Mouse (Mus musculus) small intestine, adult 2 months (tissue): ENCODE data around the gene Sertad2. TPM values are rescaled to one million over a fixed set of nuclear protein-coding genes. Genes with fewer than 3 reads are reported as not detected.

Experiments
- H3K27ac ChIP-seq: fragments of 200-500 bp; 2 replicates; pipeline ENCODE4 v1.5.1; 2012; ENCODE audit warnings: low read depth, low read length, control low read depth, inconsistent platforms; ENCODE audit not compliant: insufficient read depth
- H3K27me3 ChIP-seq: fragments of 200-500 bp; 2 replicates; pipeline ENCODE4 v1.6.1; 2012; ENCODE audit warnings: mild to moderate bottlenecking, moderate library complexity, low read length, inconsistent platforms; ENCODE audit not compliant: control insufficient read depth, insufficient read depth
- H3K36me3 ChIP-seq: fragments of 200-500 bp; 2 replicates; pipeline ENCODE4 v1.6.1; 2012; ENCODE audit warnings: mild to moderate bottlenecking, low read length, control low read depth, inconsistent platforms; ENCODE audit not compliant: control insufficient read depth, insufficient read depth
- H3K4me1 ChIP-seq: fragments of 200-500 bp; 2 replicates; pipeline ENCODE4 v1.6.1; 2012; ENCODE audit warnings: low read length, inconsistent platforms, mixed read lengths; ENCODE audit not compliant: control insufficient read depth, insufficient read depth, insufficient read length
- H3K4me3 ChIP-seq: fragments of 200-500 bp; 2 replicates; pipeline ENCODE4 v1.5.1; 2012; ENCODE audit warnings: low read depth, mild to moderate bottlenecking, control low read depth, inconsistent platforms, low read length, moderate library complexity
- CTCF ChIP-seq: fragments of 200-500 bp; IDR thresholded peaks from 2 replicates; pipeline ENCODE4 v1.5.1; 2012; ENCODE audit warnings: low read depth, mild to moderate bottlenecking, control low read depth, inconsistent platforms, low read length, moderate library complexity, mixed read lengths; ENCODE audit not compliant: insufficient replicate concordance, insufficient read length; ENCODE audit errors: extremely low read depth
- POLR2A ChIP-seq: fragments of 200-500 bp; IDR thresholded peaks from 2 replicates; pipeline ENCODE4 v1.6.1; 2012; ENCODE audit warnings: low read depth, mild to moderate bottlenecking, control low read depth, inconsistent platforms, low read length, moderate library complexity
- WGBS: fragments of 180-500 bp; shearing (Covaris S2); methylation state at CpG from one replicate; pipeline ENCODE4 v1.1.7; 2018; 5-methylcytosine and 5-hydroxymethylcytosine counted together
- polyA plus RNA-seq: library from polyadenylated mRNA; depleted of rRNA; stranded (reverse); fragments of >200 nt; gene quantifications from 2 replicates; pipeline ENCODE4 v1.2.3, GENCODE M21; 2012

The Sertad2 gene
- polyA plus RNA-seq, 1 experiment: 47.8 TPM

GRCm38 (mm10) chr11:20521321-20521720 lies 21.7 kb upstream of the Sertad2 start:
- Histone ChIP-seq H3K4me3 (no peak overlapping the region), H3K27me3 (no peaks in the 10 kb centered on the region), H3K36me3 (no peaks in the 10 kb centered on the region), H3K4me1 (peaks cover 2% of the 10 kb centered on the region; the same call in 1 of the 2 replicates), H3K27ac (no peak overlapping the region)
- TF ChIP-seq POLR2A (no peak), CTCF (no peak)
- WGBS: 91% methylated on average over 2 of the region's 2 CpGs

GRCm38 (mm10) chr11:20522750-20523149 lies 20.3 kb upstream of the Sertad2 start:
- Histone ChIP-seq H3K27ac (no peak overlapping the region), H3K4me1 (peaks cover 2% of the 10 kb centered on the region; the same call in 1 of the 2 replicates), H3K27me3 (no peaks in the 10 kb centered on the region), H3K36me3 (no peaks in the 10 kb centered on the region), H3K4me3 (no peak overlapping the region)
- WGBS: 79% methylated on average over 4 of the region's 4 CpGs
- no peak for TF ChIP-seq POLR2A
- no peak for TF ChIP-seq CTCF

- Histone ChIP-seq H3K27me3 (no peaks in the 10 kb centered on the region), H3K36me3 (no peaks in the 10 kb centered on the region), H3K27ac (no peak overlapping the region), H3K4me1 (peaks cover 2% of the 10 kb centered on the region; the same call in 1 of the 2 replicates), H3K4me3 (no peak overlapping the region)
- 79% methylated on average over 1 of the region's 1 CpGs for WGBS
- TF ChIP-seq CTCF (no peak), POLR2A (no peak)
Observed at GRCm38 (mm10) chr11:20524435-20524834, 18.6 kb upstream of the Sertad2 start.

GRCm38 (mm10) chr11:20525909-20526308 lies 17.1 kb upstream of the Sertad2 start:
- H3K27me3 ChIP-seq: no peaks in the 10 kb centered on the region
- 88% methylated on average over 8 of the region's 8 CpGs for WGBS
- H3K4me3 ChIP-seq: no peak overlapping the region
- no peak overlapping the region for H3K27ac ChIP-seq
- H3K36me3 ChIP-seq: no peaks in the 10 kb centered on the region
- TF ChIP-seq POLR2A: no peak
- no peak for TF ChIP-seq CTCF
- H3K4me1 ChIP-seq: peaks cover 2% of the 10 kb centered on the region; the same call in 1 of the 2 replicates

GRCm38 (mm10) chr11:20527901-20528300 lies 15.2 kb upstream of the Sertad2 start:
- Histone ChIP-seq H3K4me1 (peaks cover 2% of the 10 kb centered on the region; the same call in 1 of the 2 replicates), H3K4me3 (no peak overlapping the region), H3K36me3 (no peaks in the 10 kb centered on the region), H3K27ac (no peak overlapping the region), H3K27me3 (no peaks in the 10 kb centered on the region)
- TF ChIP-seq CTCF: no peak
- no peak for TF ChIP-seq POLR2A
- WGBS: 97% methylated on average over 3 of the region's 3 CpGs

GRCm38 (mm10) chr11:20531682-20531991 lies 11.4 kb upstream of the Sertad2 start:
- no peaks in the 10 kb centered on the region for H3K27me3 ChIP-seq
- peak overlapping the region; percentile 65 for H3K4me3 ChIP-seq
- H3K36me3 ChIP-seq: no peaks in the 10 kb centered on the region
- WGBS: 19% methylated on average over 1 of the region's 1 CpGs
- no peak overlapping the region for H3K27ac ChIP-seq
- no peak for TF ChIP-seq POLR2A
- no peak for TF ChIP-seq CTCF
- H3K4me1 ChIP-seq: no peaks in the 10 kb centered on the region; the same call in 1 of the 2 replicates

- Histone ChIP-seq H3K27me3 (no peaks in the 10 kb centered on the region), H3K4me3 (peak overlapping the region; percentile 65), H3K4me1 (no peaks in the 10 kb centered on the region; the same call in 1 of the 2 replicates), H3K27ac (peak overlapping the region; percentile 14; the same call in 1 of the 2 replicates), H3K36me3 (no peaks in the 10 kb centered on the region)
- 0 out of 2 replicates have a peak, but pooled peaks have one; percentile 12 for TF ChIP-seq POLR2A
- TF ChIP-seq CTCF: no peak
- 2% methylated on average over 42 of the region's 42 CpGs for WGBS
Observed at GRCm38 (mm10) chr11:20531992-20532881, 10.8 kb upstream of the Sertad2 start.

GRCm38 (mm10) chr11:20533231-20533630 lies 9.8 kb upstream of the Sertad2 start:
- Histone ChIP-seq H3K4me1 (no peaks in the 10 kb centered on the region; the same call in 1 of the 2 replicates), H3K4me3 (no peak overlapping the region), H3K27me3 (no peaks in the 10 kb centered on the region), H3K36me3 (no peaks in the 10 kb centered on the region), H3K27ac (no peak overlapping the region)
- TF ChIP-seq CTCF: no peak
- TF ChIP-seq POLR2A: no peak
- WGBS: 74% methylated on average over 4 of the region's 4 CpGs
